In genomic region chr9:42196552-42196951, GRCm38 (mm10) we compare ENCODE assay signal across 9 mouse cellular contexts.
A peak's percentile ranks its signal among the peaks of the same experiment; 100 is the strongest.
DNase-seq lines count a peak whose midpoint lies in the region; ATAC-seq and TF ChIP-seq lines count a peak whose summit lies in the region.
"Had no signal": no experiment of that assay in that cellular context is flagged by ENCODE, and none has a peak within 500 bp of the region (broad histone marks: within the 10 kb centered on the region; RNA-seq: fewer than 3 reads in every experiment).

No protein-coding gene starts in this region.

- no peaks in the 10 kb centered on the region for H3K27me3 ChIP-seq in liver, postnatal 0 days (ENCODE audit: insufficient read depth, low read length)
- no peaks in the 10 kb centered on the region for H3K27me3 ChIP-seq in thymus, adult 2 months (ENCODE audit: control insufficient read depth, insufficient read depth, low read length)
- H3K27me3 ChIP-seq in hindbrain, embryonic 11.5 days (ENCODE audit: control insufficient read depth, insufficient read depth, low read length): no peaks in the 10 kb centered on the region

- no peaks in the 10 kb centered on the region for H3K9me3 ChIP-seq in liver, postnatal 0 days (ENCODE audit: low read length)
- no peaks in the 10 kb centered on the region for H3K9me3 ChIP-seq in hindbrain, embryonic 11.5 days (ENCODE audit: control insufficient read depth, low read length)

- H3K9ac ChIP-seq in liver, postnatal 0 days (replicated peaks): no peak overlapping the region
- no peak overlapping the region for H3K9ac ChIP-seq in hindbrain, embryonic 11.5 days (ENCODE audit: low read depth, low read length)

- WGBS in liver, postnatal 0 days (ENCODE audit: insufficient replicate concordance): 55% methylated on average over 4 of the region's 4 CpGs
- 89% methylated on average over 4 of the region's 4 CpGs for whole genome bisulfite sequencing in thymus, adult 2 months
- 64% methylated on average over 4 of the region's 4 CpGs for whole genome bisulfite sequencing in hindbrain, embryonic 11.5 days

- no peaks in the 10 kb centered on the region for H3K36me3 ChIP-seq in liver, postnatal 0 days (replicated peaks; ENCODE audit: insufficient read depth, low read length)
- H3K36me3 ChIP-seq in thymus, adult 2 months (ENCODE audit: control insufficient read depth, insufficient read depth, low read length): no peaks in the 10 kb centered on the region
- no peaks in the 10 kb centered on the region for H3K36me3 ChIP-seq in hindbrain, embryonic 11.5 days (ENCODE audit: control insufficient read depth, insufficient read depth, low read length)

- no peak for ATAC-seq in liver, postnatal 0 days
- ATAC-seq in hindbrain, embryonic 11.5 days (ENCODE audit: low FRiP score): no peak

- no peak for TF ChIP-seq EP300 in liver, postnatal 0 days (IDR thresholded peaks at IDR 0.05; ENCODE audit: low read depth)

- H3K4me3 ChIP-seq in liver, postnatal 0 days (ENCODE audit: low read depth, low read length): no peak overlapping the region
- no peak overlapping the region for H3K4me3 ChIP-seq in thymus, adult 2 months (ENCODE audit: control insufficient read depth, insufficient read depth, low read length)
- no peak overlapping the region for H3K4me3 ChIP-seq in hindbrain, embryonic 11.5 days (ENCODE audit: low read depth, low read length)

- no peak overlapping the region for H3K27ac ChIP-seq in liver, postnatal 0 days (ENCODE audit: low read depth)
- no peak overlapping the region for H3K27ac ChIP-seq in thymus, adult 2 months (ENCODE audit: control insufficient read depth, insufficient read depth, low read length)
- no peak overlapping the region for H3K27ac ChIP-seq in hindbrain, embryonic 11.5 days (ENCODE audit: low read depth, low read length)
- H3K27ac ChIP-seq: macrophage had no signal

- no peaks in the 10 kb centered on the region for H3K4me1 ChIP-seq in liver, postnatal 0 days (ENCODE audit: insufficient read depth)
- H3K4me1 ChIP-seq in thymus, adult 2 months (replicated peaks; ENCODE audit: control insufficient read depth, insufficient read depth, low read length): no peaks in the 10 kb centered on the region
- no peaks in the 10 kb centered on the region for H3K4me1 ChIP-seq in hindbrain, embryonic 11.5 days (replicated peaks; ENCODE audit: control insufficient read depth, insufficient read depth, low read length)

- peak; percentile 31 for DNase-seq in right cerebral cortex, postnatal 14 days
- DNase-seq in right cerebral cortex, postnatal 25 days: no peak
- peak; percentile 38 to 39 for DNase-seq in heart, postnatal 36 days
- DNase-seq in liver, postnatal 0 days: peak; percentile 49
- peak; percentile 81 to 83 for DNase-seq in urinary bladder, postnatal 36 days (ENCODE audit: low spot score in 2 of 2)
- DNase-seq in thymus, adult 2 months: no peak
- no peak for DNase-seq in hindbrain, embryonic 11.5 days (ENCODE audit: low spot score)
- no peak for DNase-seq in adipocyte (ENCODE audit: low spot score)

- TF ChIP-seq POLR2A in thymus, adult 2 months (IDR thresholded peaks at IDR 0.05; ENCODE audit: control insufficient read depth, extremely low read depth, insufficient read depth, low read length, poor library complexity): no peak

- TF ChIP-seq CTCF in liver, postnatal 0 days (IDR thresholded peaks at IDR 0.05; ENCODE audit: low read depth): no peak
- no peak for TF ChIP-seq CTCF in thymus, adult 2 months (IDR thresholded peaks at IDR 0.05; ENCODE audit: borderline replicate concordance, control insufficient read depth, extremely low read depth, insufficient read depth, low read length, poor library complexity)

- intact Hi-C loops in heart, postnatal 36 days (cut with DNase I): no loop called here

- H3K4me2 ChIP-seq in liver, postnatal 0 days (ENCODE audit: low read depth, low read length): no peak overlapping the region
- H3K4me2 ChIP-seq in hindbrain, embryonic 11.5 days (replicated peaks; ENCODE audit: low read depth, low read length): no peak overlapping the region

Comparison
In these comparisons a context has a peak if more than half of its experiments do, and no peak if none do; other contexts are left out.
1. DNase-seq: peak in right cerebral cortex, postnatal 14 days (single experiment), heart, postnatal 36 days (2 of 2), liver, postnatal 0 days (single experiment) and urinary bladder, postnatal 36 days (2 of 2); none in right cerebral cortex, postnatal 25 days (single experiment), thymus, adult 2 months (single experiment), hindbrain, embryonic 11.5 days (single experiment) and adipocyte (single experiment).